Mouse (Mus musculus): ENCODE results near the gene Man2a2. TPM values are rescaled to one million over a fixed set of nuclear protein-coding genes. Genes with fewer than 3 reads are reported as not detected.
A peak's percentile ranks its signal among the peaks of the same experiment; 100 is the strongest.

The Man2a2 gene
- total and polyA plus RNA-seq, 3 experiments, result 12.5 to 46.3 (median 44.3) TPM

GRCm38 (mm10) chr7:80374733-80375132 is 3.6 kb upstream of the Man2a2 start:
- H3K79me2 ChIP-seq (replicated peaks; ENCODE audit: control insufficient read depth, extremely low read depth, insufficient read depth, poor library complexity, severe bottlenecking), result peaks cover 6% of the 10 kb centered on the region
- no peaks in the 10 kb centered on the region for H3K27me3 ChIP-seq (replicated peaks)
- H3K27ac ChIP-seq (ENCODE audit: insufficient read depth, low read depth), result peak overlapping the region; percentile 73
- H3K4me1 ChIP-seq (ENCODE audit: control insufficient read depth in 1 of 2, insufficient read depth in 2 of 2), result peaks cover 21 to 65% of the 10 kb centered on the region in 2 experiments
- in situ Hi-C loops (cut with MboI; ENCODE audit: low pct_ligation_motif_present, low pct_unique_long_range_greater_than_20kb, low sequenced_read_pairs), result loop anchor here (5.0 to 25.0 kb wide), 3 partner anchors 32 to 463 kb away; partner anchors contain the start of genes Hddc3, Iqgap1 and Unc45a
- no peak overlapping the region for H3K9ac ChIP-seq (ENCODE audit: insufficient read depth, low read depth)
- DNase-seq (ENCODE audit: extremely low read depth), result no peak
- no peak overlapping the region for H3K4me3 ChIP-seq (replicated peaks in 1 of 3; ENCODE audit: low read depth in 2 of 3, low read length in 2 of 3, poor library complexity in 1 of 3)
- no peaks in the 10 kb centered on the region for H3K9me3 ChIP-seq (replicated peaks; ENCODE audit: low read length)
- no peak overlapping the region for H3K4me2 ChIP-seq (ENCODE audit: insufficient read depth, low read depth, poor library complexity, severe bottlenecking)
- H3K36me3 ChIP-seq (replicated peaks in 1 of 2; ENCODE audit: control insufficient read depth in 1 of 2, insufficient read depth in 1 of 2, low read length in 1 of 2), result peaks cover 14 to 30% of the 10 kb centered on the region in 2 experiments
- peak; percentile 9; the same call in 1 of the 2 replicates for TF ChIP-seq SIN3A (IDR thresholded peaks at IDR 0.05; ENCODE audit: low read length)
- no peak for TF ChIP-seq SMC3 (IDR thresholded peaks at IDR 0.05; ENCODE audit: low read depth, low read length)
- dilution Hi-C loops (cut with MboI; ENCODE audit: extremely low pct_ligation_motif_present, extremely low pct_unique_long_range_greater_than_20kb, low sequenced_read_pairs), result loop anchor here (25.0 kb wide), 1 partner anchor 188 kb away; no protein-coding TSS in a partner anchor

- Histone ChIP-seq H3K9ac (ENCODE audit: insufficient read depth, low read depth) (no peak overlapping the region), H3K4me2 (ENCODE audit: insufficient read depth, low read depth, poor library complexity, severe bottlenecking) (peak overlapping the region; percentile 7; the same call in 1 of the 2 replicates), H3K27ac (ENCODE audit: insufficient read depth, low read depth) (peak overlapping the region; percentile 73), H3K9me3 (replicated peaks; ENCODE audit: low read length) (no peaks in the 10 kb centered on the region), H3K27me3 (replicated peaks) (no peaks in the 10 kb centered on the region), H3K79me2 (replicated peaks; ENCODE audit: control insufficient read depth, extremely low read depth, insufficient read depth, poor library complexity, severe bottlenecking) (peaks cover 6% of the 10 kb centered on the region), H3K36me3 (replicated peaks in 1 of 2; ENCODE audit: control insufficient read depth in 1 of 2, insufficient read depth in 1 of 2, low read length in 1 of 2) (peaks cover 10 to 25% of the 10 kb centered on the region in 2 experiments), H3K4me3 (replicated peaks in 1 of 3; ENCODE audit: low read depth in 2 of 3, low read length in 2 of 3, poor library complexity in 1 of 3) (no peak overlapping the region), H3K4me1 (ENCODE audit: control insufficient read depth in 1 of 2, insufficient read depth in 2 of 2) (peaks cover 21 to 70% of the 10 kb centered on the region in 2 experiments)
- in situ Hi-C loops (cut with MboI; ENCODE audit: low pct_ligation_motif_present, low pct_unique_long_range_greater_than_20kb, low sequenced_read_pairs) (loop anchor here (10.0 kb wide), 1 partner anchor 229 kb away; no protein-coding TSS in a partner anchor), dilution Hi-C loops (cut with MboI; ENCODE audit: extremely low pct_ligation_motif_present, extremely low pct_unique_long_range_greater_than_20kb, low sequenced_read_pairs) (no loop called here)
- DNase-seq (ENCODE audit: extremely low read depth), result no peak
- TF ChIP-seq UBTF (IDR thresholded peaks at IDR 0.05; ENCODE audit: low read depth, low read length), result 0 out of 2 replicates have a peak, but pooled peaks have one; percentile 8
- no peak for TF ChIP-seq EP300 (IDR thresholded peaks at IDR 0.05; ENCODE audit: low read length)
Observed at GRCm38 (mm10) chr7:80374280-80374679, 3.1 kb upstream of the Man2a2 start.

- Histone ChIP-seq H3K9ac (ENCODE audit: insufficient read depth, low read depth) (no peak overlapping the region), H3K27me3 (replicated peaks) (no peaks in the 10 kb centered on the region), H3K4me3 (replicated peaks in 1 of 3; ENCODE audit: low read depth in 2 of 3, low read length in 2 of 3, poor library complexity in 1 of 3) (no peak overlapping the region), H3K4me2 (ENCODE audit: insufficient read depth, low read depth, poor library complexity, severe bottlenecking) (peak overlapping the region; percentile 7), H3K9me3 (replicated peaks; ENCODE audit: low read length) (no peaks in the 10 kb centered on the region), H3K79me2 (replicated peaks; ENCODE audit: control insufficient read depth, extremely low read depth, insufficient read depth, poor library complexity, severe bottlenecking) (peaks cover 6% of the 10 kb centered on the region), H3K4me1 (ENCODE audit: control insufficient read depth in 1 of 2, insufficient read depth in 2 of 2) (peaks cover 21 to 74% of the 10 kb centered on the region in 2 experiments), H3K36me3 (replicated peaks in 1 of 2; ENCODE audit: control insufficient read depth in 1 of 2, insufficient read depth in 1 of 2, low read length in 1 of 2) (peaks cover 7 to 23% of the 10 kb centered on the region in 2 experiments), H3K27ac (ENCODE audit: insufficient read depth, low read depth) (peak overlapping the region; percentile 73)
- in situ Hi-C loops (cut with MboI; ENCODE audit: low pct_ligation_motif_present, low pct_unique_long_range_greater_than_20kb, low sequenced_read_pairs), result loop anchor here (10.0 kb wide), 1 partner anchor 229 kb away; no protein-coding TSS in a partner anchor
- peak; percentile 63 for DNase-seq (ENCODE audit: extremely low read depth)
- TF ChIP-seq ETS1 (conservative IDR thresholded peaks at IDR 0.05; ENCODE audit: low read depth, low read length) (peak; percentile 13; the same call in 1 of the 2 replicates), SMC3 (IDR thresholded peaks at IDR 0.05; ENCODE audit: low read depth, low read length) (no peak), BHLHE40 (IDR thresholded peaks at IDR 0.05; ENCODE audit: low read depth, low read length) (no peak), USF2 (conservative IDR thresholded peaks at IDR 0.05; ENCODE audit: low read depth, low read length) (no peak), NRF1 (IDR thresholded peaks at IDR 0.05; ENCODE audit: low read depth, low read length) (no peak), SIN3A (IDR thresholded peaks at IDR 0.05; ENCODE audit: low read length) (0 out of 2 replicates have a peak, but pooled peaks have one; percentile 11), TBP (conservative IDR thresholded peaks at IDR 0.05; ENCODE audit: low read depth, low read length) (0 out of 2 replicates have a peak, but pooled peaks have one; percentile 45), CHD2 (IDR thresholded peaks at IDR 0.05; ENCODE audit: low read length) (0 out of 2 replicates have a peak, but pooled peaks have one; percentile 32), POLR2A (IDR thresholded peaks at IDR 0.05; ENCODE audit: low read depth, low read length) (peak; percentile 39; the same call in 1 of the 2 replicates), EP300 (IDR thresholded peaks at IDR 0.05; ENCODE audit: low read length) (0 out of 2 replicates have a peak, but pooled peaks have one; percentile 25), ZC3H11A (IDR thresholded peaks at IDR 0.05; ENCODE audit: low read depth, low read length) (no peak), CTCF (conservative IDR thresholded peaks at IDR 0.05 in 1 of 2, IDR thresholded peaks at IDR 0.05 in 1 of 2; ENCODE audit: low read depth in 2 of 2, low read length in 2 of 2) (no peak), MXI1 (IDR thresholded peaks at IDR 0.05; ENCODE audit: low read depth, low read length) (peak; percentile 63; the same call in 1 of the 2 replicates), TCF12 (IDR thresholded peaks at IDR 0.05; ENCODE audit: low read depth, low read length) (peak; percentile 78), JUND (conservative IDR thresholded peaks at IDR 0.05; ENCODE audit: low read depth, low read length) (no peak), NELFE (IDR thresholded peaks at IDR 0.05; ENCODE audit: low read depth, low read length) (no peak), MAZ (IDR thresholded peaks at IDR 0.05; ENCODE audit: low read depth, low read length) (0 out of 2 replicates have a peak, but pooled peaks have one; percentile 27), UBTF (IDR thresholded peaks at IDR 0.05; ENCODE audit: low read depth, low read length) (0 out of 2 replicates have a peak, but pooled peaks have one; percentile 6), ZNF384 (IDR thresholded peaks at IDR 0.05; ENCODE audit: low read depth, low read length) (no peak)
- dilution Hi-C loops (cut with MboI; ENCODE audit: extremely low pct_ligation_motif_present, extremely low pct_unique_long_range_greater_than_20kb, low sequenced_read_pairs), result no loop called here
Observed at GRCm38 (mm10) chr7:80373850-80374249, 2.7 kb upstream of the Man2a2 start.
